Mouse (Mus musculus) layer of hippocampus, adult 2 months (tissue): ENCODE measurements around the gene Mat2a. TPM values are rescaled to one million over a fixed set of nuclear protein-coding genes. Genes with fewer than 3 reads are reported as not detected.
A peak's percentile ranks its signal among the peaks of the same experiment; 100 is the strongest.
"Not testable (repeated sequence)": the region's sequence is repeated elsewhere in the genome, so short reads cannot be mapped to it uniquely, and the experiment has no call there.

ENCODE experiments used
- DNase-seq, 2 experiments: peaks; one replicate each; pipeline ENCODE4 v3.0.0; 2022; ENCODE audit warnings: low spot score in 2 of 2
- H3K27ac ChIP-seq: fragments of 200-600 bp; 2 replicates; pipeline ENCODE4 v1.8.1; 2022
- H3K4me3 ChIP-seq: fragments of 200-600 bp; 2 replicates; pipeline ENCODE4 v1.8.1; 2022; ENCODE audit warnings: mild to moderate bottlenecking
- CTCF ChIP-seq: fragments of 200-600 bp; conservative IDR thresholded peaks from 2 replicates; pipeline ENCODE4 v1.8.1; 2022; ENCODE audit warnings: antibody characterized with exemption, mild to moderate bottlenecking, moderate library complexity
- long read RNA-seq, 2 experiments: library from polyadenylated mRNA; stranded (forward); transcript quantifications; one replicate each; pipeline ENCODE4 v2.0.0; 2021; ENCODE audit warnings: borderline mapping rate in 2 of 2
- total RNA-seq, 2 experiments: library from RNA; stranded (reverse); gene quantifications; 2 replicates each; pipeline ENCODE4 v1.2.3; 2021

Mat2a gene
- total RNA-seq = 100 to 1,000 TPM; 172 to 195 TPM
- long read RNA-seq, experiment 1, transcript Mat2a-202 (8 exons, 3,387 nt) = minor isoform, 45 of 169 reads
- long read RNA-seq, experiment 1, transcript Mat2a-201 (9 exons, 2,804 nt) = major isoform, 107 of 169 reads
- long read RNA-seq, experiment 1, partial matches to known transcripts = 2 of 169 reads
- long read RNA-seq, experiment 1, other reads (novel, unspliced or antisense) = 15 of 169 reads
- long read RNA-seq, experiment 2, transcript Mat2a-201 (9 exons, 2,804 nt) = major isoform, 156 of 253 reads
- long read RNA-seq, experiment 2, transcript Mat2a-202 (8 exons, 3,387 nt) = minor isoform, 69 of 253 reads
- long read RNA-seq, experiment 2, partial matches to known transcripts = 9 of 253 reads
- long read RNA-seq, experiment 2, other reads (novel, unspliced or antisense) = 19 of 253 reads

- peak within 1 kb of the TSS; percentile 100 for H3K4me3 ChIP-seq
- peak; percentile 96 to 97 for DNase-seq
- peak within 1 kb of the TSS; percentile 100 for H3K27ac ChIP-seq
- peak; percentile 89 for TF ChIP-seq CTCF
Observed at GRCm38 (mm10) chr6:72439355-72440185, at the start of gene Mat2a. Gene Mat2a, minus strand, starts transcription at chr6:72439558.

GRCm38 (mm10) chr6:72488850-72489249, 49.5 kb upstream of the Mat2a start:
- no peak for TF ChIP-seq CTCF
- H3K27ac ChIP-seq = no peak overlapping the region
- H3K4me3 ChIP-seq = no peak overlapping the region
- DNase-seq = no peak

GRCm38 (mm10) chr6:72487282-72487681, 47.9 kb upstream of the Mat2a start:
- Histone ChIP-seq H3K4me3 (no peak overlapping the region), H3K27ac (no peak overlapping the region)
- TF ChIP-seq CTCF = no peak
- DNase-seq = no peak

GRCm38 (mm10) chr6:72486307-72486706, 46.9 kb upstream of the Mat2a start:
- no peak for DNase-seq
- TF ChIP-seq CTCF = no peak
- H3K27ac ChIP-seq = no peak overlapping the region
- H3K4me3 ChIP-seq = no peak overlapping the region

- no peak for DNase-seq
- Histone ChIP-seq H3K4me3 (no peak overlapping the region), H3K27ac (no peak overlapping the region)
- TF ChIP-seq CTCF = no peak
Observed at GRCm38 (mm10) chr6:72484887-72485286, 45.5 kb upstream of the Mat2a start.

- Histone ChIP-seq H3K27ac (no peak overlapping the region), H3K4me3 (no peak overlapping the region)
- no peak for DNase-seq
- no peak for TF ChIP-seq CTCF
Observed at GRCm38 (mm10) chr6:72482156-72482555, 42.8 kb upstream of the Mat2a start.

GRCm38 (mm10) chr6:72480422-72480702, 41.0 kb upstream of the Mat2a start:
- no peak for DNase-seq
- Histone ChIP-seq H3K27ac (no peak overlapping the region), H3K4me3 (no peak overlapping the region)
- no peak for TF ChIP-seq CTCF

GRCm38 (mm10) chr6:72479645-72480421, 40.5 kb upstream of the Mat2a start:
- no peak overlapping the region for H3K27ac ChIP-seq
- no peak overlapping the region for H3K4me3 ChIP-seq
- no peak for TF ChIP-seq CTCF
- no peak for DNase-seq

- not testable (repeated sequence) for H3K4me3 ChIP-seq, DNase-seq, H3K27ac ChIP-seq
Observed at GRCm38 (mm10) chr6:72478691-72479090, 39.3 kb upstream of the Mat2a start.

GRCm38 (mm10) chr6:72477621-72478020, 38.3 kb upstream of the Mat2a start:
- H3K27ac ChIP-seq = no peak overlapping the region
- no peak for DNase-seq
- no peak for TF ChIP-seq CTCF
- no peak overlapping the region for H3K4me3 ChIP-seq

GRCm38 (mm10) chr6:72476836-72477235, 37.5 kb upstream of the Mat2a start:
- Histone ChIP-seq H3K27ac (no peak overlapping the region), H3K4me3 (no peak overlapping the region)
- TF ChIP-seq CTCF = no peak
- DNase-seq = no peak

GRCm38 (mm10) chr6:72475221-72475985, 36.0 kb upstream of the Mat2a start:
- TF ChIP-seq CTCF = no peak
- DNase-seq = peak; percentile 48 to 67
- Histone ChIP-seq H3K27ac (peak overlapping the region; percentile 39; the same call in 1 of the 2 replicates), H3K4me3 (no peak overlapping the region)
